Mouse (Mus musculus): ENCODE measurements around the gene Pdzd2.

Pdzd2 gene

GRCm38 (mm10) chr15:12667760-12668520, 71.8 kb downstream of the Pdzd2 start:
- no peak for DNase-seq (ENCODE audit: low spot score in 2 of 2)

DNA sequence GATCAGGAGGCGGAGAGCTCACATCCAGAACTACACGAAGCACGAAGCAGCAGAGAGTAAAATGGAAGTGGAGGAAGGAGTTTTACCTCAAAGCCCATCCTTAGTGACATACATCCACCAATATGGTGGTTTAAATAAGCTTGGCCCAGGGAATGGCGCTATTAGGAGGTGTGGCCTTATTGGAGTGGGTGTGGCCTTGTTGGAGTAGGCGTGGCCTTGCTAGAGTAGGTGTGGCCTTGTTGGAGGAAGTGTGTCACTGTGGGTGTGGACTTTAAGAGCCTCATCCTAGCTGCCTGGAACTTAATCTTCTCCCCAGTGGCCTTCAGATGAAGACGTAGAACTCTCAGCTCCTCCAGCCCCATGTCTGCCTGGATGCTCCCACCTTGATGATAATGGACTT, 73.8 kb downstream of the Pdzd2 start:
- no peak for DNase-seq (ENCODE audit: low spot score in 2 of 2)

DNA sequence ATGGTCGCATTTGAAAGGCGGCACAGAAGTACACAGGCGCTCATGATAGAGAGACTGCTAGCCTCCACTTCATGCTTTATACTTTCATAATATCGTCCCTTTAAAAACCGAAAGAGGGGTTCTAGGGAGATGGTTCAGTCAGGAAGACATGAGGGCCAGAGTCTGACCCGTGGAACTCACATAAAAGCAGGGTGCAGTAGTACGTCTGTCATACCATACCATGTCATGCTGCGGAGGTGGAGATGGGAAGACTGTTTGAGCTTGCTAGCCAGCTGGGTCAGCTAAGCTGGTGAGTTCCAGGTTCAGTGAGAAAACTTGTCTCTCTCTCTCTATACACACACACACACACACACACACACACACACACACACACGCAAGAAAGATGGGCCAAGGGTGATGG, 76.4 kb downstream of the Pdzd2 start:
- DNase-seq (ENCODE audit: low spot score in 2 of 2) = no peak

- no peak for DNase-seq (ENCODE audit: low spot score in 2 of 2)
Measured at GRCm38 (mm10) chr15:12660320-12660719, 79.4 kb downstream of the Pdzd2 start.

- no peak for DNase-seq (ENCODE audit: low spot score in 2 of 2)
Measured at GRCm38 (mm10) chr15:12655959-12656662, 83.6 kb downstream of the Pdzd2 start.

DNA sequence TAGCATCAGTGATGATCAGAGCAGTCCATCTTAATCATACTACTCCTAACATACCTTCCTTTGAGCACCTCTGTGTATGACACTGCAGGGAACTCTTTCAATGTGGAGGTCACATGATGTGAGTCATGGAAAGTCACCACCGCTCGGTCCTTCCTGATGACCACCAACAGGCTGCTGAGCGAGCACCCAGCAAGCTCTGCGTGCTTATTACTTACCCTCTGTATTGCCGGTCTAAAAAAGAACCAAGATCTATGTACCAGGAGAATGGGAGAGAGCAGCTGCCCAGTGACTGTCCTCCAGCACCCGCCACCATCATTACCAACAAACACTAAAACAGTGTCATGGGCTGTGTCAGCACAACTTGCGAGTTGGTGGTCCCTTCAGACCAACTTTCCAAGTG, 84.4 kb downstream of the Pdzd2 start:
- DNase-seq (ENCODE audit: low spot score in 2 of 2) = no peak

DNA sequence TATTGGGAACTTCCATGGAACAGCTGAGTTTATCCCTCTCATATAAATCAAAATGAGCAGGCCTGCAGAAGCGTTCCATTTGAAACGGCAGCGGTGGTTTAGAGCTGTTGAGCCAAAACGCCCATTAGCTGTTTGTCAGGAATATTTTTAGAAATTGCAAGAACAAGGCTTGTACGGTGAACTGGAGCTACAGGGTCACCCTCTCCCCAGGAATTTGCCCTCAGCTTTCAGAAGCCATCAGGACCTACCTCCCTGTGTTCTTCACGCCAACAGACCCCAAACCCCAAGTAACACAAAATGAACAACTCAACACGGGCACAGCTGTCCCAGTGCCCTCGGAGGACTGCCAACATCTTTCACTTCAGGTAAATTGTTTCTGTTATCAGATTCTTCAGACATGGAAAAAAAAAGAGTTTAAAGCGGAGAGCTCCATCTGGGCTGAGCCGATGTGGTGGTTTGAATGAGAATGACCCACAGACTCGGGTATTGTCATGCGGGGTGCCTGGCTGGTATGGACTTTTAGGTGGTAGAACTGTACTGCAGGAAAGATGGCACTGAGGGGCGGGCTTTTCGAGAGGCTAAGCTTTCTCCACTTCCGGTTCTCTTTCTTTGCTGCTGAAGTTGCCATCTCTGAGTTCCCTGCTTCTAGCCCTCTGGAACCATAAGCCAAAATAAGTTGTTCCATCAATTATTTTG, 87.2 kb downstream of the Pdzd2 start:
- DNase-seq (ENCODE audit: low spot score in 2 of 2) = no peak

DNA sequence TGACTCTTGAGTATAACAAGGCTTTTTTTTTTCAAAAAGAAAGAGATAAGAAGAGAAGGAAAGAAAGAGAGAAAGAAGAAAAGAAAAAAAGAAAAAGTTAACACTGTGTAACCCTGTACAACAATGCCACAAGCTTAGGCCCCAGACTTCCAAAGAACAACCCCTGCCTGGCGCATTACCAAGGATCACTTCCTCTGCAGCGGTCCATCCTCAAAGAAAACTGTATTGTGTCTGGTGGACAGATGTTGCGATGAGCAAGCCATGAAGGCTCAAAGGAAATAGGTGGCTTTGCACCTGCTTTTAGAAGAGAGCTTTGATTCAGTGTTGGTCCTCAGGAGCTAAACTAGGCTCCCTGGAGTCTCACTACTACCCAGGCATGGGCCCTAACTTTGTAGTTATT, 89.5 kb downstream of the Pdzd2 start:
- no peak for DNase-seq (ENCODE audit: low spot score in 2 of 2)

GRCm38 (mm10) chr15:12649674-12650073, 90.0 kb downstream of the Pdzd2 start:
- DNase-seq (ENCODE audit: low spot score in 2 of 2) = no peak

DNA sequence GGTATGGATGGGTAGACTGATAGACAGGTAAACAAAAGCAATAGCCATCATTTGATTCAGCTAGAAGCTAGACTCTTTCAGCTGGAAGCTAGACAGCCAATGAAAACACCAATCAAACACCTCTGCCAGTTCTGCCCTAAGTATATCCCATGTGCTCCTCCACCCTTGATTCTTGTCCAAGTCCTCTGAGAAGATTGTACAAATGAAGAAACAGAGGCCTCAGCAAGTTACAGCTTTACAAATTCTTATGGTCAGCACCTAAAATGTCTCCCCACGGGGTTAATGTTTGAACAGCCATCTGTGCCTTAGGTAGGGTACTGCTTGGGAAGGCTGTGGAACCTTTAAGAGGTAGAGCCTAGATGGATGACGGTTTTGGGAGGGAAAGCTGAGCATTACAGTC, 90.6 kb downstream of the Pdzd2 start:
- DNase-seq (ENCODE audit: low spot score in 2 of 2) = no peak

- peak; percentile 21 to 31 for DNase-seq (ENCODE audit: low spot score in 2 of 2)
Measured at GRCm38 (mm10) chr15:12640755-12641154, 99.0 kb downstream of the Pdzd2 start.

GRCm38 (mm10) chr15:12639776-12640175, 99.9 kb downstream of the Pdzd2 start:
- DNase-seq (ENCODE audit: low spot score in 2 of 2) = no peak

DNA sequence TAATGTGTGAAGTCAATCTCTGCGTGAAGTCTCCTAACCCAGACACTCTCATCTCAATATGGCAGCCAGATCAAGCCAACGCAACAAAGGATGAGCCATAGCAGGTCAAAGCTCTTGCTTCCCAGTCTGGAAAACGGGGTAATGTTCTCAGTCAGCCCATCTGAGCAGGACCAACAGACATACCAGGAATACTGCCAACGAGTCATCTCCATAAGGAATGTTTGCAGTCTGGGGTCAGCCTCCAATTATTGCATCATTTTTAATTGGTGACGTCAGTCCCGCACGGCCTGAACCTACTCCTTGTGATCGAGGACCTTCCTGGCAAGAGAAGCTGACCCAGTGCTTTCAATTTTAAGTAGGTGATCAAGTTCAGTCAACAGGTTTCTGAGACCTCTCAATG, 100.5 kb downstream of the Pdzd2 start:
- no peak for DNase-seq (ENCODE audit: low spot score in 2 of 2)

GRCm38 (mm10) chr15:12638370-12639030, 101.2 kb downstream of the Pdzd2 start:
- DNase-seq (ENCODE audit: low spot score in 2 of 2) = no peak

DNA sequence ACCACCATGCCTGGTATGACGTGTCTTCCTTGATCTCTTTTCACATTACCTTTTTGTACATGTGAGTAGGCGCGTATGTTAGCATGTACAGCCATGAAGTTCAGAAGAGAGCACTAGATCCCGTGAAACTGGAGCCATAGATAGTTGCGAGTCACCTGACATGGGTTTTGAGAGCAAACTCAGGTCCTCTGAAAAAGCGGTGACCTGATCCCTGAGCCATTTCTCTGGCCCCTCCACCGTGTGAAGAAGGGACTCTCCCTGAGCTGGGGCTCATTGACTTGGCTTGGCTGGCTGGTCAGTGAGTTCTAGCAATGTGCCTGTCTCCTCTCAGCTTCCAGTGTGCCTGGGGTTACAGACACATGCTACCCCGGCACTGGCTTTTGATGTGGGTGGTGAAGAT, 102.2 kb downstream of the Pdzd2 start:
- no peak for DNase-seq (ENCODE audit: low spot score in 2 of 2)

DNA sequence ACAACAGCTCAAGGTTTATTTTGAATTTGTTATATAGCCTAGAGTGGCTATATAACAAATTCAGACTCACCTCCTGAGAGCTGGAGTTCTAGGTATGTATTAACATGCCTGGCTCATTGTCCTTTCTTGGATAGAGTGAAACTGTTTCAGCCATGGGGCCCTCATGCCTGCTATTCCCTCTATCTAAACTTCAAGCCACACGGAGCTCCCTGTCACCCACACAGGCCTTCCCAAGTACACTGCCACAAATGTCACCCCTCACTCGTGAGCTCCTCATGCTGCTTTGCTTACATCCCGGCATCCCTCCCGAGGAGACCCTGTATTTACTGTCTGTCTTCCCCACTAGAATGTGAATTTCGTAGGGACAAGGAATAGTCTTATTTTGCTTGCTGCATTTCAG, 103.3 kb downstream of the Pdzd2 start:
- DNase-seq (ENCODE audit: low spot score in 2 of 2) = no peak

- no peak for DNase-seq (ENCODE audit: low spot score in 2 of 2)
Measured at GRCm38 (mm10) chr15:12634921-12635320, 104.8 kb downstream of the Pdzd2 start.

DNA sequence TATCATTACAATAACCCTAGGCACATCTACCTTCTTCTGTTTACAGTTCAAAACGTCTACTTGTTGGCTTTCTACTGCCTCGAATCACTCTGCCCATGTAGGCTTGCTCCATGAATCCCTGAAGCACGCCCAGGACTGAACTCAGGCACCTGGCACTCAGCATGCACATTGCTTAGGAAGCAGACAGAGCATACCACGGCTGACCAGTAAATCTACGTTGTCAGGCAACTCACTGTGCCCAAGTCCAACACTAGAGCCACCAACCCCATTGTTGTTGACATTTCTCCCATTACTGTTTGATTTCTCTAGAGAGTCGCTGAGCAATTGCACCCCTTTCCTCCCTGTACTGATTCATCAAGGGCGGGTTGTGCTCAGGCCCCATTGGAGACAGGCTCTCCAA, 110.6 kb downstream of the Pdzd2 start:
- no peak for DNase-seq (ENCODE audit: low spot score in 2 of 2)

GRCm38 (mm10) chr15:12628451-12628850, 111.3 kb downstream of the Pdzd2 start:
- DNase-seq (ENCODE audit: low spot score in 2 of 2) = no peak

DNA sequence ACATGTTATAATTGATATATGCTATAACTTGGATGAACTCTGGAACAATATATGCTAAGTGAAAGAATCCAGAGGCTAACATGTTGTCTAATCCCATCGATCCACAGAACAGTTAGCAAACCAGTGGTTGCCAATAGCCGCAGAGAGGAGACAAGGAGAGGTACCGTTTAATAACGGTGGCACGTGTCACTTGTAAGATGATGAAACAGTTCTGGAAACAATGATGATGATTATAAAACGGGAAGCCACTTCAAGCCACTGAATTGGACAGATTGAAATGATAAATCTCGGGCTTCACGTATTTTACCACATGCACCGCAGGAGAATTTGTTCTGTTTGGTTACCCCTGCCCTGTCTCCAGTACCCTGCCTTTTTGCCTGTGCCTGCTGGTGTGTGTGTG, 112.8 kb downstream of the Pdzd2 start:
- DNase-seq (ENCODE audit: low spot score in 2 of 2) = no peak

- DNase-seq (ENCODE audit: low spot score in 2 of 2) = no peak
Measured at GRCm38 (mm10) chr15:12626166-12626565, 113.6 kb downstream of the Pdzd2 start.

DNA sequence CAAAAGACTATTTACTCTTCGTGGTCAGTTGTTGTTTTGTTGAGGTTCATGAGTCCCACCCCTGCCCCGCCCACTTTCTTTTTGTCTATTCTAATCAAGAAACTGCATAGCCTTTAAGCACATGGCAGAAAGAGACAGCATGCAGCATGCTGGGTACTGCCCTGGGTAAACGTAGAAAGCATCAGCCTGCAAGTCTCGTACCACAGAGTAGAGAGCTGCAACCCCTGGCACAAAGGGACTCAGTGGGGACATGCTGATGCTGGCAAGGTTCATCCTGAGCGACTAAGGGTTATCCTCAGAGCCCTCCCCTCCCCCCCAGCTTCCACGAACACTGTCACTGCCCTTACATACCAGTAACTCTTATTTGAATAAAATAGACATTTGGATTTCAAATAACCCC, 114.2 kb downstream of the Pdzd2 start:
- DNase-seq (ENCODE audit: low spot score in 2 of 2) = no peak

All from frontal cortex, postnatal 25 days (tissue).